Mouse (Mus musculus): ENCODE measurements around the gene 2210010C04Rik. TPM values are rescaled to one million over a fixed set of nuclear protein-coding genes. Genes with fewer than 3 reads are reported as not detected.

The 2210010C04Rik gene
- polyA plus RNA-seq, 1 experiment from 2014 or later, result not detected

Other genes with a start within 250 kb of the 2210010C04Rik start
- gene Moxd2, start 148.0 kb downstream of the 2210010C04Rik start, polyA plus RNA-seq (2014; fragmentation: Nextera tagmentation; extraction: Ambion mirVana), result not detected in 2 replicates
- gene Prss58, start 135.1 kb downstream of the 2210010C04Rik start, polyA plus RNA-seq (2014; fragmentation: Nextera tagmentation; extraction: Ambion mirVana), result not detected in 2 replicates
- gene 1700074P13Rik, start 95.0 kb downstream of the 2210010C04Rik start, polyA plus RNA-seq (2014; fragmentation: Nextera tagmentation; extraction: Ambion mirVana), result not detected in 2 replicates
- gene Gm4744, start 83.6 kb downstream of the 2210010C04Rik start, polyA plus RNA-seq (2014; fragmentation: Nextera tagmentation; extraction: Ambion mirVana), result not detected in 2 replicates
- gene 1810009J06Rik, start 70.8 kb downstream of the 2210010C04Rik start, polyA plus RNA-seq (2014; fragmentation: Nextera tagmentation; extraction: Ambion mirVana), result not detected in 2 replicates
- not detected in 2 replicates for gene Gm2663, start 36.0 kb downstream of the 2210010C04Rik start, polyA plus RNA-seq (2014; fragmentation: Nextera tagmentation; extraction: Ambion mirVana)

Measured in neural tube, embryonic 14.5 days (tissue).